Mouse (Mus musculus): Measurements from ENCODE around the gene Rnf149.

- TF ChIP-seq CTCF (IDR thresholded peaks at IDR 0.05; ENCODE audit: borderline replicate concordance, control insufficient read depth, extremely low read depth, insufficient read depth, low read length, poor library complexity) (no peak), POLR2A (IDR thresholded peaks at IDR 0.05; ENCODE audit: control insufficient read depth, extremely low read depth, insufficient read depth, low read length, poor library complexity) (no peak)
Measured at GRCm38 (mm10) chr1:39504261-39504660, 72.9 kb downstream of the Rnf149 start.
